In genomic region chr1:36093741-36094140, GRCm38 (mm10) we compare ENCODE assay signal across 15 mouse cellular contexts.
"Had no signal": no experiment of that assay in that cellular context is flagged by ENCODE, and none has a peak within 500 bp of the region (broad histone marks: within the 10 kb centered on the region; RNA-seq: fewer than 3 reads in every experiment).

No protein-coding gene starts in this region.

- H3K4me3 ChIP-seq: layer of hippocampus, adult 2 months; limb, embryonic 13.5 days; midbrain, embryonic 15.5 days; neural tube, embryonic 12.5 days; stomach, embryonic 15.5 days had no signal

- DNase-seq: kidney, adult 9 months; kidney, postnatal 4 days; left cerebral cortex, postnatal 4 days; lung, adult 2 months; lung, postnatal 10 days; lung, postnatal 4 days; thymus, postnatal 36 days had no signal

- H3K27ac ChIP-seq: kidney, postnatal 0 days; layer of hippocampus, adult 2 months; limb, embryonic 13.5 days; midbrain, embryonic 15.5 days; neural tube, embryonic 12.5 days; stomach, embryonic 15.5 days had no signal

- H3K9ac ChIP-seq: limb, embryonic 13.5 days; midbrain, embryonic 15.5 days; neural tube, embryonic 12.5 days; stomach, embryonic 15.5 days had no signal

- H3K27me3 ChIP-seq: limb, embryonic 13.5 days; midbrain, embryonic 15.5 days; neural tube, embryonic 12.5 days; stomach, embryonic 15.5 days had no signal

- H3K4me2 ChIP-seq: limb, embryonic 13.5 days; midbrain, embryonic 11.5 days; midbrain, embryonic 15.5 days; neural tube, embryonic 12.5 days; stomach, embryonic 15.5 days had no signal

- ATAC-seq: intestine, embryonic 16.5 days; midbrain, embryonic 15.5 days had no signal

- H3K9me3 ChIP-seq: limb, embryonic 13.5 days; midbrain, embryonic 15.5 days; neural tube, embryonic 12.5 days; stomach, embryonic 15.5 days had no signal
